Mouse (Mus musculus): ENCODE data around the gene Eif2s1. TPM values are rescaled to one million over a fixed set of nuclear protein-coding genes. Genes with fewer than 3 reads are reported as not detected.
A peak's percentile ranks its signal among the peaks of the same experiment; 100 is the strongest.

Eif2s1 gene
- total RNA-seq, 2 experiments from 2014 or later, result 47.7 to 50.2 TPM

DNA sequence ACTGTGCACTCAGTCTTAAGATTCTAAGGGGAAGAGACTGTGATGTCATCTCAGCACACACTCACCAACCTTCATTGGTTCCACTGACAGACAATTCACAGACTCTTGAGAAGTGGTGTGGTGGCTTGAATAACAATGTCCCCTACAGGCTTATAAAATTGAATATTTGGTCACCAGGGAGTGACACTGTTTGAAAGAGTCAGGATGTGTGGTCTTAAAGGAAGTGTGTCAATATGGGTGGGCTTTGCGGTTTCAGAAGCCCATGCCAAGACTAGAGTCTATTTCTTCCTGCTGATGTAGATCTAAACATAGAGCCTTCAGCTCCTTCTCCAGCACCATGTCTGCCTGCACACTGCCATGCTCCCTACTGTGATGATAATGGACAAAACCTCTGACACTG, 36.2 kb downstream of the Eif2s1 start:
- Histone ChIP-seq H3K27ac (no peak overlapping the region), H3K4me3 (no peak overlapping the region)
- no peak for DNase-seq (ENCODE audit: low spot score in 2 of 2)
- TF ChIP-seq CTCF (conservative IDR thresholded peaks at IDR 0.05), result no peak

GRCm38 (mm10) chr12:78901467-78901866, 39.8 kb downstream of the Eif2s1 start:
- no peak for DNase-seq (ENCODE audit: low spot score in 2 of 2)
- no peak overlapping the region for H3K27ac ChIP-seq
- no peak overlapping the region for H3K4me3 ChIP-seq
- TF ChIP-seq CTCF (conservative IDR thresholded peaks at IDR 0.05), result no peak

GRCm38 (mm10) chr12:78903313-78903712, 41.7 kb downstream of the Eif2s1 start:
- Histone ChIP-seq H3K4me3 (no peak overlapping the region), H3K27ac (no peak overlapping the region)
- TF ChIP-seq CTCF (conservative IDR thresholded peaks at IDR 0.05), result no peak
- DNase-seq (ENCODE audit: low spot score in 2 of 2), result no peak

DNA sequence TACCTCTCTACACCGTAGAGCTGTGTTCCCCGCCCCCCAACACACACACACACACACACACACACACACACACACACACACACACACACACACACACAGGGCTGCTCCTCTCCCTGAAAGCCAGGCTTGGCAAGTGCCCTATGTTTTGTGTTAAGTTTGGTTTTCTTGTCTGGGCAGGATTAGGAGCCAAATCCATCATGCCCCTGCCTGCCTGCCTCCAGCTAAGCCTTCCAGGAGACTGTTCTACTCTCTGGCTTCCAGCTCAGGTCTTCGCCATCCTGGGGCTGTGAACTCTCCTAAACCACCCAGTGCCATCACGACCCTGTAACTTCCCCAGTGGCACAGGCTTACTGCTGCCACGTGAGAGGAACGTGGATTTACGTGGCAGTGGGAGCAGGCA, 42.9 kb downstream of the Eif2s1 start:
- no peak for DNase-seq (ENCODE audit: low spot score in 2 of 2)
- no peak for TF ChIP-seq CTCF (conservative IDR thresholded peaks at IDR 0.05)
- Histone ChIP-seq H3K27ac (no peak overlapping the region), H3K4me3 (no peak overlapping the region)

DNA sequence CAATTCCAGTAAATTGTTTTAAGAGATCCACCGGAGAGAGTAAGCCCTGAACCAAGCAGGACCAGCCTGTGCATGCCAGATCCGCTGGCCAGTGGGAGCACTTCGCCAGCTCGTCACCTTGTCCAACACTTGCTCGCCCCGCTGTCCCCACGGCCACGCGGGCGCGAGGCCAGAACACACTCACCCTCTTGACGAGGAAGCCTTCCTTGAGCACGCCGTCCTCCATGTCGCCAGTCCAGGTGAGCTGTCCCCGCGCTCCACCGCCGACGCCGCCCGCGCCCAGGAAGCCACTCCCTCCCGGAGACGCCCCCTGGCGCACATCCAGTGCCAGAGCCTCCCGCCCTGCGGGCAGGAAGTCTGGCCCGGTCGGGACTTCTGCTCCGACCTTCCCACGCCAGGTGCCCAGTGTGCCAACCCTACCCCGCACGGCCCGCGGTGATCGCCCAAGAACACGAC, 45.1 kb downstream of the Eif2s1 start, which contains the start of gene Plek2:
TSS of gene Plek2 (minus strand) at position 258 of the 456 bp plus-strand sequence.
- Histone ChIP-seq H3K27ac (no peak within 1 kb of the TSS), H3K4me3 (peak within 1 kb of the TSS; percentile 30)
- no peak for DNase-seq (ENCODE audit: low spot score in 2 of 2)
- TF ChIP-seq CTCF (conservative IDR thresholded peaks at IDR 0.05), result peak; percentile 43

DNA sequence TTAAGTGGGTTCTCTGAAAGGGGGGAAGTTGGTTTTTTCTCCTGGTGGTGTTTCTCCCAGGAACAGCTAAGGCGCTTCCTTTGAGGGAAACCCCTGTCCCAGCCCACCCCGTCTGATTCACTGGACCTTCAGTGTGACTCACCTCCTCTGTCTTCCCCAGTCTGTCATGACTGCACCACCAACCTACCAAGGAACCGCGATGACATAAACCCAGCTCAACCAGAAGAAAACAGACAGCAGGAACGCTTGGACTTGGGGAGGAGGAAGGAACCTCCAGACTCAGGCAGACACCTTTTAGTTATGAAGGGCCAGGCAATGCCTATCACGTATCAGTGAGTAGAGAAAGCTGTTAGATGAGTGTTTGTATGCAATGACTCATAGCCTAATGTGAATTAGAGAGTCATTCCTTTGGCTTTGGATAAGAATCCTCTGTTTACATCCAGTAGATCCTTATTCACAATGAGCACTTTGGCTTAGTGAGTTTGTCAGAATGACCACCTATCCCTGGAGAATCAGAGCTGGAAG, 46.5 kb downstream of the Eif2s1 start:
- no peak for DNase-seq (ENCODE audit: low spot score in 2 of 2)
- TF ChIP-seq CTCF (conservative IDR thresholded peaks at IDR 0.05), result no peak

GRCm38 (mm10) chr12:78910684-78911461, 49.3 kb downstream of the Eif2s1 start:
- no peak for TF ChIP-seq CTCF (conservative IDR thresholded peaks at IDR 0.05)
- Histone ChIP-seq H3K27ac (no peak overlapping the region), H3K4me3 (no peak overlapping the region)
- DNase-seq (ENCODE audit: low spot score in 2 of 2), result no peak

More for the DNA sequence above, 46.5 kb downstream of the Eif2s1 start:
- Histone ChIP-seq H3K4me3 (no peak overlapping the region), H3K27ac (no peak overlapping the region)

GRCm38 (mm10) chr12:78911707-78912417, 50.2 kb downstream of the Eif2s1 start:
- Histone ChIP-seq H3K4me3 (peak overlapping the region; percentile 47), H3K27ac (no peak overlapping the region)
- no peak for DNase-seq (ENCODE audit: low spot score in 2 of 2)
- TF ChIP-seq CTCF (conservative IDR thresholded peaks at IDR 0.05), result no peak

- Histone ChIP-seq H3K27ac (no peak overlapping the region), H3K4me3 (no peak overlapping the region)
- TF ChIP-seq CTCF (conservative IDR thresholded peaks at IDR 0.05), result no peak
- DNase-seq (ENCODE audit: low spot score in 2 of 2), result no peak
Measured at GRCm38 (mm10) chr12:78914458-78914857, 52.8 kb downstream of the Eif2s1 start.

- no peak overlapping the region for H3K4me3 ChIP-seq
- no peak for TF ChIP-seq CTCF (conservative IDR thresholded peaks at IDR 0.05)
- no peak for DNase-seq (ENCODE audit: low spot score in 2 of 2)
- no peak overlapping the region for H3K27ac ChIP-seq
Measured at GRCm38 (mm10) chr12:78915561-78915960, 53.9 kb downstream of the Eif2s1 start.

GRCm38 (mm10) chr12:78916278-78916677, 54.7 kb downstream of the Eif2s1 start:
- Histone ChIP-seq H3K27ac (no peak overlapping the region), H3K4me3 (no peak overlapping the region)
- no peak for DNase-seq (ENCODE audit: low spot score in 2 of 2)
- peak; percentile 41 for TF ChIP-seq CTCF (conservative IDR thresholded peaks at IDR 0.05)

DNA sequence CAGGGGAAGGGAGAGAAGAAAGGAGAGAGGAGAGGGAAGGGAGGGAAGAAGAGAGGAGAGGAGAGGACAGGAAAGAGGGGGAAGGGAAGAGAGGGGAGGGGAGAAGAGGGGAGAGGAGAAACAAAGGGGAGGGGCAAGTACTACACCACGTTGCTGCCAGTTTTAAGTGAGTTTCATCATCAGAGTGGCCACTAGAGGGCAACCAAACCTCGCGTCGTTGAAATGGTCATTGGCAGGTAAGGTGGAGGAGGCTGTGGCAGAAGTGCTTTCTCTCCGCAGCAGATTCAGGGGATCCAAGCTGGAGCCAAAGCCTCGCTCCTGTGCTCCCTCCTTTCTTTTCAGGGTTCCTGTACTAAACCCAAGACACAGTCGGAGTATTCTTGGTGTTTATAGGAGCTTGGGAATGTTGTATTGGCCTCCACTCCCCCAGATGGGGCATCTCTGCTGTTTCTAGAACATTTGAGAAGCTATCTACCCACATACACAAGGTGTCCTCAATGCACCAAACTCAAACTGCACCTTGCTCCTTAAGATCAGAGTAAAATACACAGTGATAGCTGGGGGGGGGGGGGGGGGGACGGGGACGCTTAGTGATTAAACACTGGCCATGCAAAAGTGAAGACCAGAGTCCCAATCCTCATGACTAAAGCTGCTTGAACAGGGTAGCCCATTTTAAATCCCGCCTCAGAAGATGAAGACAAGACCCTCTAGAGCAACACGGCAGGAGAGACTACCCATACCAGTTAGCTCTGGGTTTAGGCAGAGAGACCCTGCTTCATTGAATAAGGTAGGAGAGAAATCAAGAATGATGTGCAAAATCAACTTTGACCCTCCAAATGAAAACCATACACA, 56.8 kb downstream of the Eif2s1 start:
- DNase-seq (ENCODE audit: low spot score in 2 of 2), result peak; percentile 78 to 81
- Histone ChIP-seq H3K27ac (no peak overlapping the region), H3K4me3 (no peak overlapping the region; the same call in 1 of the 2 replicates)
- TF ChIP-seq CTCF (conservative IDR thresholded peaks at IDR 0.05), result peak; percentile 91
